Mouse (Mus musculus): ENCODE measurements around the gene Rasgef1a. TPM values are rescaled to one million over a fixed set of nuclear protein-coding genes. Genes with fewer than 3 reads are reported as not detected.

Rasgef1a gene
- total and polyA plus RNA-seq, 3 experiments = 0.04 to 0.19 TPM; not detected in 1

GRCm38 (mm10) chr6:118072176-118072575, 60.9 kb downstream of the Rasgef1a start:
- DNase-seq (ENCODE audit: low read depth, low spot score) = no peak
- Histone ChIP-seq H3K9me3 (replicated peaks; ENCODE audit: insufficient read depth, low read length) (no peaks in the 10 kb centered on the region), H3K27me3 (ENCODE audit: control insufficient read depth in 1 of 2, insufficient read depth in 2 of 2, low read length in 2 of 2) (no peaks in the 10 kb centered on the region), H3K79me2 (ENCODE audit: control insufficient read depth, insufficient read depth, low read length, poor library complexity) (no peaks in the 10 kb centered on the region), H3K4me1 (ENCODE audit: control insufficient read depth in 1 of 2, insufficient read depth in 2 of 2, low read length in 2 of 2) (no peaks in the 10 kb centered on the region), H3K36me3 (ENCODE audit: control insufficient read depth in 1 of 2, insufficient read depth in 2 of 2, low read length in 2 of 2) (no peaks in the 10 kb centered on the region), H3K4me3 (ENCODE audit: control insufficient read depth in 1 of 2, insufficient read depth in 1 of 2, low read depth in 2 of 2, low read length in 2 of 2) (no peak overlapping the region), H3K9ac (ENCODE audit: control insufficient read depth, low read depth, low read length, poor library complexity, severe bottlenecking) (no peak overlapping the region), H3K27ac (ENCODE audit: control insufficient read depth, low read depth, low read length) (no peak overlapping the region)
- no peak for TF ChIP-seq POLR2AphosphoS5 (IDR thresholded peaks at IDR 0.05; ENCODE audit: borderline replicate concordance, low read depth, low read length)

- no peak overlapping the region for H3K27ac ChIP-seq (ENCODE audit: control insufficient read depth, low read depth, low read length)
- H3K9me3 ChIP-seq (replicated peaks; ENCODE audit: insufficient read depth, low read length) = no peaks in the 10 kb centered on the region
- no peak overlapping the region for H3K4me3 ChIP-seq (ENCODE audit: control insufficient read depth in 1 of 2, insufficient read depth in 1 of 2, low read depth in 2 of 2, low read length in 2 of 2)
- H3K9ac ChIP-seq (ENCODE audit: control insufficient read depth, low read depth, low read length, poor library complexity, severe bottlenecking) = no peak overlapping the region
- H3K4me1 ChIP-seq (ENCODE audit: control insufficient read depth in 1 of 2, insufficient read depth in 2 of 2, low read length in 2 of 2) = no peaks in the 10 kb centered on the region
- TF ChIP-seq E2F4 (IDR thresholded peaks at IDR 0.05; ENCODE audit: borderline replicate concordance, low read depth, low read length) = no peak
- no peak for TF ChIP-seq KAT2A (conservative IDR thresholded peaks at IDR 0.05; ENCODE audit: low read depth, low read length)
- TF ChIP-seq ETS1 (IDR thresholded peaks at IDR 0.05; ENCODE audit: low read depth, low read length) = no peak
- no peak for TF ChIP-seq MAX (IDR thresholded peaks at IDR 0.05; ENCODE audit: low read length)
- TF ChIP-seq MEF2A (IDR thresholded peaks at IDR 0.05; ENCODE audit: extremely low read depth, insufficient replicate concordance, low read depth, low read length, poor library complexity, severe bottlenecking) = no peak
- TF ChIP-seq BHLHE40 (IDR thresholded peaks at IDR 0.05; ENCODE audit: borderline replicate concordance, low read depth, low read length) = no peak
- no peak for TF ChIP-seq GABPA (IDR thresholded peaks at IDR 0.05; ENCODE audit: low read depth, low read length)
- no peak for TF ChIP-seq NELFE (IDR thresholded peaks at IDR 0.05; ENCODE audit: low read depth, low read length)
- H3K27me3 ChIP-seq (ENCODE audit: control insufficient read depth in 1 of 2, insufficient read depth in 2 of 2, low read length in 2 of 2) = no peaks in the 10 kb centered on the region
- DNase-seq (ENCODE audit: low read depth, low spot score) = no peak
- no peaks in the 10 kb centered on the region for H3K79me2 ChIP-seq (ENCODE audit: control insufficient read depth, insufficient read depth, low read length, poor library complexity)
- no peaks in the 10 kb centered on the region for H3K36me3 ChIP-seq (ENCODE audit: control insufficient read depth in 1 of 2, insufficient read depth in 2 of 2, low read length in 2 of 2)
Observed at GRCm38 (mm10) chr6:118074151-118074550, 62.9 kb downstream of the Rasgef1a start.

- H3K4me3 ChIP-seq (ENCODE audit: control insufficient read depth in 1 of 2, insufficient read depth in 1 of 2, low read depth in 2 of 2, low read length in 2 of 2) = no peak overlapping the region
- H3K4me1 ChIP-seq (ENCODE audit: control insufficient read depth in 1 of 2, insufficient read depth in 2 of 2, low read length in 2 of 2) = no peaks in the 10 kb centered on the region
- H3K36me3 ChIP-seq (ENCODE audit: control insufficient read depth in 1 of 2, insufficient read depth in 2 of 2, low read length in 2 of 2) = no peaks in the 10 kb centered on the region
- H3K27ac ChIP-seq (ENCODE audit: control insufficient read depth, low read depth, low read length) = no peak overlapping the region
- no peak for TF ChIP-seq KAT2A (conservative IDR thresholded peaks at IDR 0.05; ENCODE audit: low read depth, low read length)
- TF ChIP-seq USF1 (IDR thresholded peaks at IDR 0.05; ENCODE audit: low read depth, low read length) = no peak
- TF ChIP-seq MYB (IDR thresholded peaks at IDR 0.05; ENCODE audit: low read depth, low read length) = no peak
- no peak for TF ChIP-seq POLR2AphosphoS2 (IDR thresholded peaks at IDR 0.05; ENCODE audit: low read length)
- TF ChIP-seq RCOR1 (IDR thresholded peaks at IDR 0.05; ENCODE audit: low read depth, low read length) = no peak
- no peak for TF ChIP-seq TAL1 (IDR thresholded peaks at IDR 0.05; ENCODE audit: low read length)
- no peak for TF ChIP-seq POLR2A (IDR thresholded peaks at IDR 0.05; ENCODE audit: control insufficient read depth in 1 of 2, insufficient read depth in 1 of 2, low read depth in 1 of 2, low read length in 2 of 2, poor library complexity in 1 of 2)
- TF ChIP-seq CHD2 (IDR thresholded peaks at IDR 0.05; ENCODE audit: low read length) = no peak
- TF ChIP-seq GATA1 (IDR thresholded peaks at IDR 0.05; ENCODE audit: low read depth, low read length) = no peak
- no peak for TF ChIP-seq BHLHE40 (IDR thresholded peaks at IDR 0.05; ENCODE audit: borderline replicate concordance, low read depth, low read length)
- no peak for TF ChIP-seq ZC3H11A (IDR thresholded peaks at IDR 0.05; ENCODE audit: low read depth, low read length)
- no peak for TF ChIP-seq NRF1 (IDR thresholded peaks at IDR 0.05; ENCODE audit: insufficient read depth, low read depth, low read length, poor library complexity, severe bottlenecking)
- no peak for TF ChIP-seq ZNF384 (IDR thresholded peaks at IDR 0.05; ENCODE audit: low read depth, low read length)
- no peaks in the 10 kb centered on the region for H3K9me3 ChIP-seq (replicated peaks; ENCODE audit: insufficient read depth, low read length)
- no peaks in the 10 kb centered on the region for H3K27me3 ChIP-seq (ENCODE audit: control insufficient read depth in 1 of 2, insufficient read depth in 2 of 2, low read length in 2 of 2)
- H3K9ac ChIP-seq (ENCODE audit: control insufficient read depth, low read depth, low read length, poor library complexity, severe bottlenecking) = no peak overlapping the region
- DNase-seq (ENCODE audit: low read depth, low spot score) = no peak
- H3K79me2 ChIP-seq (ENCODE audit: control insufficient read depth, insufficient read depth, low read length, poor library complexity) = no peaks in the 10 kb centered on the region
Observed at GRCm38 (mm10) chr6:118076256-118076655, 65.0 kb downstream of the Rasgef1a start.
